Mouse (Mus musculus) naive thymus-derived CD4-positive, alpha-beta T cell, adult 2 months (primary cell): ENCODE data around the gene 9930104L06Rik.
A peak's percentile ranks its signal among the peaks of the same experiment; 100 is the strongest.
"Not testable (repeated sequence)": the region's sequence is repeated elsewhere in the genome, so short reads cannot be mapped to it uniquely, and the experiment has no call there.

ENCODE experiments used
- DNase-seq: peaks from one replicate; pipeline ENCODE4 v3.0.0-alpha.2; 2011; ENCODE audit warnings: low read depth

The 9930104L06Rik gene

DNA sequence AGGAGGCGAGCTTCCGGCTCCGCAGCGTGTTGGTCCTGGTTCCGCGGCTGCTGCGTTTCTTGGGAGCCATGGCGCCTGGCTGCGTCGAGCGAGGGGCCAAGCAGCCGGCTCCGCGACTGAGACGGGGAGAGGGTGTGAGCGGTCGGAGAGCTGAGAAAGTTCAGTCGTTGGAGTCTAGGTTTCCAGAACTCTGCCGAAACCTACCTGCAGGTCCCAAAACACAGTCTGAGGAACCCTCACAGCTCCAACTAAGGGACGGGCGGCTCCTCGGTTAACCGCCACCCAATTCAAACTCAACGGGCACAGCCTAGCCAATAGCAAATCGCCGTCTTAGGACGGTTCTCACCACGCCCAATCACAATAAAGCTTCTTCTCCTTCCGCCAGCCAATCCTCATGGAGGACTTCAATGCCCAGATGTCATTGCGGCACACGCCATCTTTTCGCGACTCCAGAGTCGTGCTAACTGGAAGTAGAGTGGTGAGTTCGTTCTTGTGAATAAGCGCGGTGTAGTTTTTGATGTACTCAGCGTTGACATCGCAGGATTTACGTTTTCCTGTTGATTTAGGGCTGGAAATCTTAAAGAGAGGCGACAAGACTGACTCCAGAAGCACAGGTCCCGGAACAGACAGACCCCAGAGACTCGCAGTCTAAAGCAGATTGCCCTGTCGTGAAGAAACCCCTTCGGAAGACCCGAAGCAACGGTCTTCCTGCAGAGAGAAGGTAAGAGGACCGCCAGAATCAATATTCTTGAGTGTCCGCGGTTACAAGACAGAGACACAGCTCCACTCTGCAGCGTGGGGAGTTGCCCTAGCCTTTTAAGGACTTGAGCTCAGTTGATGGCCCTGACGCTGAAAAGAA, at the start of gene 9930104L06Rik:
TSS of gene 9930104L06Rik (plus strand) at position 436 of the 859 bp plus-strand sequence.
- DNase-seq: peak; percentile 97

DNA sequence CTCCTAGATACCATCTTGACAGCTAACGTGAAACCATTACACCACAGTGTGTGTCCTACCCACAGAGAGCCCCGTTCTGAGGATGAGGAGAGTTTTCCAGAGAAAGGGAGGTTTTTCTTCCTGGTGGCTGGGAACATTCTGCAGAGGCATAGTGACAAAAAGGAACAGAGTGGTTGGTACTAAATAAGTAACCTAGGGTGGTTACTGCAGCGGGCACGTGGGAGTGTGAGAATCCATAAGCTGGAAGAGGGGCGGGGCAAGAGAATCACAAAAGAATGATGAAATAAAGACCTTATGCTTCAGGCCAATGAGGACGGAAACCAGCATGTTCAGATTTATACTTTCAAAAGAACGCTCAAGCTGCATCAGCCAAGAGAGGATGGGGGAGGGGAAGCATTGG, 48.1 kb upstream of the 9930104L06Rik start:
- no peak for DNase-seq

DNA sequence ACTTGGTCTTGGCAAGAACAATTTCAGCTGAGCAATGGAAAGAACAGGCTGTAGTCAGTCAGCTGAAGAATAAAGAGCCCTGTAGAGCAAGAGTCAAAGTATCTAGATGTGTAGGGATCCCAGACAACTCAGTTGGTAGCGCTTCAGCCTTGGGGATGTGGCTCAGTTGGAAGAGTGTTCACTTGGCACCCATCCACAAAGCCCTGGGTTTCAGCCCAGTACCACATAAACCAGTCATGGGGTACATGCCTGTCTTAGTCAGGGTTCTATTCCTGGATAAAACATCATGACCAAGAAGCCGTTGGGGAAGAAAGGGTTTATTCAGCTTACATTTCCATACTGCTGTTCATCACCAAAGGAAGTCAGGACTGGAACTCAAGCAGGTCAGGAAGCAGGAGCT, 46.9 kb upstream of the 9930104L06Rik start:
- no peak for DNase-seq

DNA sequence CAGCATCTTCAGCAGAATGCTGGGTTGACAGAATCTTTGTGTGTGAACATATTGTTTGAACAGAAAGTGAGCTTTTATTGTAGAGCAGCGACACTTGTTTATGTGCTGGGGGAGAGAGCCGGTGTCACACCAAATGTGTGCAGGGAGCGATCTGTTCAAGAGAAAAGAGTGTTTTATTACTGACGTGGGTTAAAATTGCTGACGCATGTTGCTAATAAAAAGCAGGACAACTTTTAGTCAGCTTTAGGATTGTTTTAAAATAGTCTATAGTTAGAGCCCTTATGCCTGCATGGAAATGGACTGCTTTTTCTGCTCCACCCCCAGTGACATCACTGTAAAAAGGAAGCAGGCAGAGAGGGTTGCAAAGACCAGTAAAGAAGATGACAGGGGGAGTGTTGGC, 46.0 kb upstream of the 9930104L06Rik start:
- DNase-seq: no peak

DNA sequence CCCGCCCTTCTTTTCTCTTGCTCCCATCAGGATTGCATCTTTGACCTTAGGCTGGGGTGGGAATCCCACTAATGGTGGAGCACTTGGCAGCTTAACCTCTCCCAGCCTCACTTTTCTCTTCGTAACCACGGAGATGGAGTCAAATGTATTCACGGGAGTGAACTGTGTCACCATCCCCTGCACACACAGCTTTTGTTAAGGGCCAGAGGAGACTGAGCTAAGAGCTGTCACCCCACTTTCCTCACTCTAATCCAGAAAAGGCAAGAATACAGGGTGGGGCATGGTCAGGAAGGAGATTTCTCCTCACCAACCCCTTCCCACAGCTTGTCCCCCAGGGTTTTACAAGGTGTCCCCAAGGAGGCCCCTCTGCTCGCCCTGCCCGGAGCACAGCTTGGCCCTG, 43.1 kb upstream of the 9930104L06Rik start:
- no peak for DNase-seq

DNA sequence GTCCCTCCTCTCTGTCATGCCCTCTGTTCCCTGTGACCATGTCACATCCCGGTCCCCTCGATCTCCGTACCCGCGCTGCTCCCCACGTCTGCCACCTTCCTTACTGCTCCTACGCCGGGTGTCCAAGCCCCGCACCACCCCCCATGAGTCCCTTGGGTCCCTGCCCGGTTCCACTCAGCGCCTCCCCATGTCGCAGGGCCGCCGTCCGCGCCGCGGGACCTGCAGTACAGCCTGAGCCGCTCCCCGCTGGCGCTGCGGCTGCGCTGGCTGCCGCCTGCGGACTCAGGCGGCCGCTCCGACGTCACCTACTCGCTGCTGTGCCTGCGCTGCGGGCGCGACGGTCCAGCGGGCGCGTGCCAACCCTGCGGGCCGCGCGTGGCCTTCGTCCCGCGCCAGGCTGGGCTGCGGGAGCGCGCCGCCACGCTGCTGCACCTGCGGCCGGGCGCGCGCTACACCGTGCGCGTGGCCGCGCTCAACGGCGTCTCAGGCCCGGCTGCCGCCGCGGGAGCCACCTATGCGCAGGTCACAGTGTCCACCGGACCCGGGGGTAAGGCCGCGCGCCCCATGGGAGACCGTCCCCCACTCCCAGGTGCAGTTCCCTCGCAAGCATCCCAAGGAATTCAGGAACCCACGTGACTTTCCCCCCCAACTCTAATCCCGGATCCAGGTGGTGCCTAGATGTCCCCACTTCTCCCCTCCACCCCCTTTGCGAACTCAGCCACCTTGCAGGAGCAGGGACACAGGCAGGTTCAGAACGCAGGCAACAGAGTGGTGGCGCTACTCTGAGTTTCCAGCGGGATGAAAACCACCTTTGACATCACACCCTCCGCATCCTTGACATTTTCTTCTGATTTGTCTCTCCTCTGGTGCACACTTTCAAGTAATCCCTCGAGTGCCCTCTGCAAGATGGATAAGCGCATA, 42.1 kb upstream of the 9930104L06Rik start:
- DNase-seq: no peak

DNA sequence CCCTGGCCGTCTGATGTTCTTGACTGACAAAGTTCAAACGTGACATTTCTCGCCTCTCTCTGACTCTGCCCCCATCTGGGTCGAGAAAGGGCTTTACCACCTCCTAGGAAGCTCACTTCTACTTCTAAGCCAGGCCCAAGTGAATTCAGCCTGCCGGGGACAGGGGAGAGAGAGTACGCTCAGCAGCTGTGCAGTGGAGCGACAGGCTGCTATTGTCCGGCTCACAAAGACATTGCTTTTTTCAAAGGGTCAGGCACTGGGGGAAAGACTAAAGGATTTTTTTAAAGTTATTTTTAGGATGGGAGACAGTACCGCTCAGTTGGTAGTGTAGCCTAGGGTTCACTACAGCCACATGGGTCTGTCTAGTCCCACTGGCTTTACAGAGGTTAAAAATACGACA, 38.4 kb upstream of the 9930104L06Rik start:
- no peak for DNase-seq

DNA sequence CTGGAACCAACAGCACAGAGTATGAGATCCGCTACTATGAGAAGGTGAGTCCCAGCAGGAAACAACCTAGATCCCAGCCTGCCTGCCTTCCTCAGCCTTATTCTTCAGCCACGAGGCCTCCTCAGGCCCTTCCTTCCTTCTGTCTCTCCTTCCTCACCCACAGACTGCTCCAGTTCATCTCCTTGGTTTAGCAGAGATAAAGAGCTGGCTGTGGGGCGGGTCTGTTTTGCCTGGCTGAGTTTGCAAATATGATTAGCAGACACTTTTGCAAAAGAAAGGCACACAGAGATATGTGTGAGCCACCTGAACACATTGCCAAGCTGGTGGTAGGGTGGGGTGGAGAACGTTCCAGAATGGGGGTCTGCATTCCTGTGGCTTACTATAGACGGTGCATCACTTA, 36.9 kb upstream of the 9930104L06Rik start:
- no peak for DNase-seq

DNA sequence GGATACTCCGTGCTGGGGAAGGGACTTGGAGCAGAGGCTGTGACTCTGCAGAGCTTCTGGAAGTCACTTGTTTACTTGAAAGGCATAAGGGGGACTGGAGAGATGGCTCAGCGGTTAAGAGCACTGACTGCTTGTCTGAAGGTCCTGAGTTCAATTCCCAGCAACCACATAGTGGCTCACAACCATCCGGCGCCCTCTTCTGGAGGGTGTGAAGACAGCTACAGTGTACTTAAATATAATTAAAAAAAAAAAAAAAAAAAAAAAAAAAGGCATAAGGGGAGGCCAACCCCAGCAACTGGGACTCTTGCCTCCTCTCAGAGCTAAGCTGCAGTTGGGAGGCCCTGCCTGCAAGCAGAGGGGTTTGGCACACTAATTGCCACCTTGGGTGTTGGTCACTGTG, 31.4 kb upstream of the 9930104L06Rik start:
- DNase-seq: peak; percentile 15

DNA sequence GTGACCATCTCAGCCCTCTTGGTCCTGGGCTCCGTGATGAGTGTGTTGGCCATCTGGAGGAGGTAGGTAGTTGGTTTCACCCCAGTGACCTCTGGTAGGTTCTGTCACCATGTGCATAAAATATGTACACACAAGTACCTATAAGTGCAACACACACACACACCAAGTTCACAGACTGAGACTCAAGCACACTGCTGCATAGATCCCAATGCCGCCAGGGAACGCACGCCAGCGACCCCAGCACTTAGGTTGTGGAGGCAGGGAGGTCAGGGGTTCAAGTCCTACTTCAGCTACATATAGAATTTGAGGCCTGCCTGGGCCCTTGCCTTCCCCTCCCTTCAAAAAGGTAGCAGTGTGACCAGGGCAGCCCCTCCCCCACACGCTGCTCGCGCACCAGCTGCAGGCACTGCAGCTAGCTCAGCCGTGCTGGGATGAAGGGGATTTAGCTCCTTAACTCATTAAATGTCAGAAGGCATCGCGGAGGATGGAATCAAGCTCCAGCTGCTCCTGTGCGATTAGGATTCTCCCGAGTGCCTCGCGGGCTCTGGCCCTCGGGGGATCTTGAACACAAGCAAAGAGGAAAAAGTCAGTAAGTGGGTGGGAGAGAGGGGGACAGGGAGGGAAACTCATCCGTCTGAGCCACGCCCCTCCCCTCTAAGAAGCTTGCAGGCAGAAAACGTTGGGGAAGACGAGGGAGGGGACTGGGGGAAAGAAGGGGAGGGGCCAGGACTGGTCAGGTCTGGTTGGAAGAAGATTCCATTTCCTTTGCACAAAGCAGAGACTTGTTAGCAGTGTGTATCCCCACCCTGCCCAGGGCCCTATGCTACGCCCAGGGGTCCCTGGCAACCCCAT, 30.7 kb upstream of the 9930104L06Rik start:
- no peak for DNase-seq

DNA sequence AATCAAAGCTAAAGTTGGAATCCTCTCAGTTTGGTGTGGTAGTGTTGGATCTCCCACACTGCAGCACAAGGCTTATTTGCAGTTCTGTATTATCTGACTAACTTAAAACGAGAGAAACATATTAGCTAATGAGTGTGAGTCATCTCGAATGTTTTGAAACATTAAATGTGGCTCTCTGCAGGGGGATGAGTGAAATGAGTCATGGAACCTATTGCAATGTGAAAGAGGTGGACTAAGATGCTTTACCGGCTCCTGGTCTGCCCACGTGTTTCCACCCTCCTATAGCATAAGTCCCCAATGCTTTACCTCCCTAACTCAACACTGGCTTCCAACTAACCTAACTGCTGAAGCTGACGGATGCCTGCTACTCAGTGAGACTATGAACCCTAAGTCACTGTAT, 8.7 kb upstream of the 9930104L06Rik start:
- DNase-seq: no peak

DNA sequence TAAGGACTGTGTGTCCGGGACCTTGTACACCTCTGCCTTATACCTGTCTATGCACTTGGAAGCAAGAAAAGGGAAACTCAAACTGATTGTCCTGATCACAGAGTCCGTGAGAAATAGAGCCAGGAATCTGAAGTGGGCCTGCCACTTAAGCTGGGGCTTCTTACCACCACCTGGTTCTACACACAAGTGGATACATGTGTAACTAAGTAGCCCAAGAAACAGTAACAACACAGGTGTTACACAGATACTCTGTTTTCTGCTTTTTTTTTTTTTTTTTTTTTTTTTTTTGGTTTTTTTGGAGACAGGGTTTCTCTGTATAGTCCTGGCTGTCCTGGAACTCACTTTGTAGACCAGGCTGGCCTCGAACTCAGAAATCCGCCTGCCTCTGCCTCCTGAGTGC, 2.4 kb downstream of the 9930104L06Rik start, which contains the start of gene Cdca8:
TSS of gene Cdca8 (minus strand) at position 101 of the 400 bp plus-strand sequence.
- not testable (repeated sequence) for DNase-seq

DNA sequence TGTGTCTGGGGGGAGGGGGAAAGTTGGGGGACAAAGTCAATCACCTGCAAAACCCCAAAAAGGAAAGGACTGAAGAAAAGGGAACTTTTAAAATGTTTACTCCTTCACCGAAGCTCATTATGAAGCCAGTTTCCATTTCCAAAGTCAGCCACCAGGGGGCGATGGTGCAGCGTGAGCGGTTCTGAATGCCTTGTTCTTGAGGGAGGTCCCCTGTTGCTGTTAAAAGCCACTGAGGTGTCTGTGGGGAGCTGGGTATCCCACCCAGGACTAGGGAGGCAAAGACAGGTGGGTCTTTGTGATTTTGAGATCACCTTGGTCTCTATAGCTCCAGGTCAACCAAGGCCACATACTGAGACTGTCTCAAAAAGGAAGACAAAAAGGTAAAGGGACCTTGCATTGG, 6.2 kb downstream of the 9930104L06Rik start:
- DNase-seq: peak; percentile 86

DNA sequence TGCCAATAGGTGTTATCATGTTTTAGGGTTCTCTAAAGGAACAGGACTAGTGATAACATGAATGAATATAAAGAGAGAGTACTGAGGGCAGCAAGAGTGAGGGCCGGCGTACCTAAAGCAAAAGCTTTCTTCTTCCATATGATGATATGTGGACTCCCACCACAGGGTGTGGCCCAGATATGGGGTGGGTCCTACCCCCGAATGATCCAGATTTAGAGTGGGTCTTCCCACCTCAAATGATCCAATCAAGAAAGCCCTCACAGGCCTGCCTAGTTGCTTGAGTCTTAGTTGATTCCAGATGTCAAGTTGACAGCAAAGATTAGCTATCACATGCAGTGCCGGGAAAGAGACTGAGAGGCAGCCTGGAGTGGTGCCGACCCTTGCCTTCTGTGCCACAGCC, 6.9 kb downstream of the 9930104L06Rik start:
- DNase-seq: no peak

DNA sequence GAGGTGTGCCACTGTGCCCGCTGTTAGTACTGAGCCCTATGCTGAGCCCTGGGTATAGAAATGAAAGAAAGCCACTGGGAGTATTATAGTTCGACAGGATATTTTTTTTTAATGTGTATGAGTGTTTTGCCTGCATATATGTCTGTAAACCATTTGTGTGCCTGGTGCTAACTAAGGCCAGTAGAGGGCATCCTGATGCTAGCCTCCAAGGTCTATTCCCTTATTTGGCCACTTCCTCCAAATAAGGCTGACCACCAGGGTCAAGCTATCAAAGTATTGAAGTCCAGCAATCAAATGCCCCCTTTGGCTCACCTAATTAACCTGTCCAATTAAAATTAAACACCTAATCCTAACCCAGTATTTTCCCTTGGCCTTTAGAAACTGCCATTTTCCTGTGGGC, 8.1 kb downstream of the 9930104L06Rik start:
- no peak for DNase-seq

DNA sequence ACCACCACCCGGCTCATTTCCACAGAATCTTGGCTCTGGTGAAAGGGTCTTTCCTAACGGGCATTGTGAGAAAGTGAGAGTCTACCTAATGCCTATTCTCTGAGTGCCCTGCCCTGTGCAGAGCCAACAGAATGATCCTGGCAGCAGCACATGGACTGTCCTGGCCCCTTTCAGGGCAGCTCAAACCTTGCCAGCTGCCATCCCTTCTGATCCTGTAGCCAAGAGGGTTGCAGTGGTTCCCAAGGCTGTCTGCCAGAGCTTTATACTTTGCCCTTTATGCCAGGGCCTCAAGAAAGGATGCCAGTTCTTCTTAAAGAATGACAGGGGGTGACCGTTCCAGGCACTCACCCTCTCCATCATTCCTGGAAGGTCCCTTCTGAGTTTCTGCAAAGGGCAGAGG, 12.6 kb downstream of the 9930104L06Rik start:
- DNase-seq: no peak

DNA sequence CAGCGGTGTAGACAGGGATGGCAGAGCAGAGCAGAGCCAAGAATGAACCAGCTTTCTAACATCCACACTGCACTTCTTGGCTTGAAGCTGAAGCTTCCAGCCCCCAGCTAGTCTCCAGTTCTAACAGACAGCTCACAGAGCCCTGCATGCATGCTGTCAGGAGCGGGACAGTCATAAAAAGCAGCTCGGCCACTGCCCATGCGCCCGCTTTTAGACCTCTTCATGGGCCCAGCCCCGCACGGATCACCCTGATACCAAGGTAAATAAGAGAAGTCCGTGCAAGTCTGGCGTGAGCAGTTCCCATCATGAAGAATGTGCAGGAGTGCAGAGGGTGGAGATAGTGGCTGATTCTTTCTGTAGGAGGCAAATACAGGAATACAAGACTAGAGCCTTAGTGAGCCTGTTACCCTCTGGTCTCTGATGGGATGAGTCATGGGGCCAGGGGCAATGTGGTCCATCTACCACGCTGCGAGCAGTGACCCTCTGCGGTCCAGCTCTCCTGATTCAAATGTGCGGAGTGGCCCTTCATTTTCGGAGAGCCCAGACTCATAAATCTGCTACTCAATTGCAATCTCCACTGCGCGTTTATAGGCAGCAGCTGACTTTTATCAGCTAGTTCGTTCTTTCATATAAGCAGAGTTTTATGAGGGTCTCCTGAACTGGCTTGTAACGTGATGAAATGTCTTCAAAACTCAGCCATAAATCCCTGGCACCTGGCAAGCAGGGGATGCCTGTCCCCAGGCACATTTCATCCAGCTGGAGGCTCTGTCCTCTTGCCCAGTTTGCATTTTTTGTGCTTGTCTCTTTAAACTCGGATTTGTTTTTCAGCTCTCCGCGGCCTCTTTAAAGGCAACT, 13.6 kb downstream of the 9930104L06Rik start:
- DNase-seq: no peak

DNA sequence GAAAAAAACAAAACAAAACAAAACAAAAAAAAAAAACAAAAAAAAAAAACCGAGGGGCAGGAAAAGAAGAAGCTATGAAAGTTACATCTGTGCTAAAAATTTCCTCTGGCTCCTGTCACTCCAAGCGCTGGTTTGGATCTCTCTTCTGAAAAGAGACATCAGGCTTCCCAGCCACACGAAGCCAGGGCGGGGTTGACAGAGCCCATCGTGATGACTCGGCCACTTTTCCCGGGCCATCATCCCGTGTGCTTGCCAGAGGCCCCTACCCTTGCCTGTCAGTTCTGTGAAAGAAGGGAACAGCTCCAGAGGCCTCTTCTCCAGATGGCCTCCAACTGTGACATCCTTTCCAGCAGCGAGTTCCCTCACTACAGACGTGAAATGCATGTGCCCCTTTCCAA, 14.2 kb downstream of the 9930104L06Rik start:
- no peak for DNase-seq

DNA sequence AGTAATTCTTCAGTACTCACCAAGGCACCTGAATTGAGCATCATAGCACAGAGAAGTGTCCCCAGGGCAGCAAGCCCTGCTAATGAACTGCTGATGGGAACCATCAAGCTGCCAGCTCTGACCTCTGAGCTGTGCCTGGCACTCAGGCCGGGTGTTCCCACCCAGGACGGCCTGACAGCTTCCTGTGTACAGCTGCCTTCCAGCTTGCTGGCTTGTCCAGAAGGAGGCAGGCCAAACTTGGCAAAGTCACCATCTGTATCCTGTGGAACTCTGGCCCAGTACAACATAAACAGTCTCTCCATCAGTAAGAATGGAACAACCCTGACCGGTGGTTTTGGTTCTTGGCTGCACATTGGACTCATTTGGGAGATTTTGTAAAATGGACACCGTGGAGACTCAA, 16.7 kb downstream of the 9930104L06Rik start:
- DNase-seq: no peak

DNA sequence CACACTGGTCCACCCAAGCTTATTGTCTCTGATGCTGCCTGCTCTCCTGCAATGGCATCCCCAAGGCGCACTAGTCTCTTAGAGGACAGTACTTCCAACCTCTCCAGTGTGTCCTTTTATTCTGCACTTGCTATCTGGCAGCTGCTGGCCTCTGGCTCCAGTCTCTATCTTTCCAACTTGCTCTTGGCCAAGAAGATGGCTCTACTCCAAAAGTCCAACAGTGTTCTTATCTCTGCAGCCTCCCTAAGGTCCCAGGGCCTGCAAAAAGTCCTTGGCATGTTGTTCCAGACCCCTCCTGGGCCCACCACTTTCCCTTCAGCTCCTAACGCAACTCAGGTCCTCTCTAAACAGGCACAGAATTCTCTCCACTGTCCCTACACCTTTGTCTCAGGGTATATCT, 20.4 kb downstream of the 9930104L06Rik start:
- DNase-seq: no peak

DNA sequence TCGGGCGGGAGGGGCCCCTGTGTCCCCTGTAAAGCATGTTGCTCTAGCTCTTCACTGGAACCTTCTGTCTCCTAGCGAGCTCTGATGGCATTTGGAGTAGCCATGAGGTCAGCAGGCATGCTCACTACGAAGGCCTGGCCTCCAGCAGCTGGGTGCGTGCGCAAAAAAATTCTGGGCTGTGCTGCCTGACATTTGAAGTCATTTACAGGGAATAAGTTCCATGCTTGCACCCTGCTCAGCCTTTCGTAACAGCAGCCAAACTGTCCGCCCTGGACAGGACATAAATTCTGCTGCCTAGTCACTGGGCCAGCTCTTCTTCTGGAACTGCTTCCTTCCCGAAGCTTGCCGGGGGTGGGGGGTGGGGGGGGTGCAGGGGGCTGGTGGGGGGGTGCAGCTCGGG, 22.2 kb downstream of the 9930104L06Rik start:
- no peak for DNase-seq
